Mouse (Mus musculus) thymus, postnatal 10 days (tissue): ENCODE results near the gene Stk11.
A peak's percentile ranks its signal among the peaks of the same experiment; 100 is the strongest.

Experiments
- DNase-seq, 2 experiments: peaks; one replicate each; pipeline ENCODE4 v3.0.0; 2021; ENCODE audit warnings: low spot score in 2 of 2

The Stk11 gene

GRCm38 (mm10) chr10:80095547-80095946 lies 20.1 kb upstream of the Stk11 start:
- no peak for DNase-seq

GRCm38 (mm10) chr10:80097275-80097674 lies 18.3 kb upstream of the Stk11 start:
- no peak for DNase-seq

- no peak for DNase-seq
Measured at GRCm38 (mm10) chr10:80098630-80099029, 17.0 kb upstream of the Stk11 start.

GRCm38 (mm10) chr10:80100982-80101381 lies 14.6 kb upstream of the Stk11 start:
- DNase-seq = no peak

- DNase-seq = peak; percentile 79 to 90
Measured at GRCm38 (mm10) chr10:80102216-80102915, 13.2 kb upstream of the Stk11 start.

GRCm38 (mm10) chr10:80103032-80103431 lies 12.6 kb upstream of the Stk11 start:
- DNase-seq = no peak

- DNase-seq = no peak
Measured at GRCm38 (mm10) chr10:80104181-80104580, 11.4 kb upstream of the Stk11 start.

GRCm38 (mm10) chr10:80105460-80105859 lies 10.1 kb upstream of the Stk11 start, which contains the start of gene Sbno2:
Gene Sbno2, minus strand, starts transcription at chr10:80105571.
- no peak for DNase-seq

- DNase-seq = no peak
Measured at GRCm38 (mm10) chr10:80105926-80106325, 9.7 kb upstream of the Stk11 start.

- DNase-seq = no peak
Measured at GRCm38 (mm10) chr10:80107678-80108077, 7.9 kb upstream of the Stk11 start.

GRCm38 (mm10) chr10:80114341-80115284 lies 990 bp upstream of the Stk11 start:
- peak; percentile 87 to 94 for DNase-seq

- DNase-seq = no peak
Measured at GRCm38 (mm10) chr10:80115944-80116335, 337 bp downstream of the Stk11 start.

- DNase-seq = no peak
Measured at GRCm38 (mm10) chr10:80116563-80116926, 942 bp downstream of the Stk11 start.

- DNase-seq = no peak
Measured at GRCm38 (mm10) chr10:80116927-80117691, 1.5 kb downstream of the Stk11 start.

GRCm38 (mm10) chr10:80117736-80118135 lies 2.1 kb downstream of the Stk11 start:
- DNase-seq = no peak

GRCm38 (mm10) chr10:80118552-80118951 lies 2.9 kb downstream of the Stk11 start:
- no peak for DNase-seq

GRCm38 (mm10) chr10:80120146-80120545 lies 4.5 kb downstream of the Stk11 start:
- DNase-seq = no peak

GRCm38 (mm10) chr10:80121639-80122038 lies 6.0 kb downstream of the Stk11 start:
- no peak for DNase-seq

GRCm38 (mm10) chr10:80123932-80124562 lies 8.4 kb downstream of the Stk11 start:
- DNase-seq = no peak

GRCm38 (mm10) chr10:80127920-80128319 lies 12.3 kb downstream of the Stk11 start:
- no peak for DNase-seq

- DNase-seq = no peak
Measured at GRCm38 (mm10) chr10:80129846-80130245, 14.2 kb downstream of the Stk11 start.
